Mouse (Mus musculus): Measurements from ENCODE around the gene Prm1.

- no peak for TF ChIP-seq CTCF (IDR thresholded peaks at IDR 0.05; ENCODE audit: low read depth)
- no peak for TF ChIP-seq EP300 (IDR thresholded peaks at IDR 0.05; ENCODE audit: low read depth)
These were observed 22.8 kb upstream of the Prm1 start for GRCm38 (mm10) chr16:10828461-10828805.

All from liver, postnatal 0 days (tissue).